Mouse (Mus musculus): ENCODE data around the gene Adcy9.

- TF ChIP-seq CTCF (IDR thresholded peaks at IDR 0.05; ENCODE audit: low read depth): no peak
- no peak for TF ChIP-seq EP300 (IDR thresholded peaks at IDR 0.05; ENCODE audit: low read depth)
These were observed 5.3 kb downstream of the Adcy9 start for GRCm38 (mm10) chr16:4414881-4415585.
